Mouse (Mus musculus) thymus, adult 2 months (tissue): Measurements from ENCODE around the gene Rarres1.

Experiments
- CTCF ChIP-seq: fragments of 200-500 bp; IDR thresholded peaks from 2 replicates; pipeline ENCODE4 v1.5.1; 2012; ENCODE audit warnings: mild to moderate bottlenecking, control low read depth, low read length, moderate library complexity, borderline replicate concordance; ENCODE audit not compliant: control insufficient read depth, poor library complexity, insufficient read depth; ENCODE audit errors: extremely low read depth
- POLR2A ChIP-seq: fragments of 200-500 bp; IDR thresholded peaks from 2 replicates; pipeline ENCODE4 v1.6.1; 2012; ENCODE audit warnings: mild to moderate bottlenecking, low read length, control low read depth, moderate library complexity; ENCODE audit not compliant: control insufficient read depth, poor library complexity, insufficient read depth; ENCODE audit errors: extremely low read depth

- TF ChIP-seq CTCF (no peak), POLR2A (no peak)
Observed at GRCm38 (mm10) chr3:67520568-67521143, 5.3 kb upstream of the Rarres1 start.
